Mouse (Mus musculus) C2C12 (cell line): ENCODE data around the gene Sorl1. TPM values are rescaled to one million over a fixed set of nuclear protein-coding genes. Genes with fewer than 3 reads are reported as not detected.

Experiments
- H3K27me3 ChIP-seq: one replicate; pipeline ENCODE4 v1.6.1; 2011; ENCODE audit not compliant: control insufficient read depth, insufficient read depth, insufficient read length
- H3K36me3 ChIP-seq: one replicate; pipeline ENCODE4 v1.6.1; 2011; ENCODE audit not compliant: control insufficient read depth, insufficient read depth
- H3K4me3 ChIP-seq: one replicate; pipeline ENCODE4 v1.5.1; 2011; ENCODE audit warnings: mild to moderate bottlenecking, control low read depth; ENCODE audit not compliant: poor library complexity, insufficient read depth, severe bottlenecking
- H3K79me2 ChIP-seq: one replicate; pipeline ENCODE4 v1.6.1; 2011; ENCODE audit not compliant: control insufficient read depth, insufficient read depth
- H3K79me3 ChIP-seq: one replicate; pipeline ENCODE4 v1.6.1; 2011; ENCODE audit warnings: low read depth, control low read depth
- H3ac ChIP-seq: one replicate; pipeline ENCODE3; 2011; ENCODE audit warnings: low read depth; ENCODE audit not compliant: control insufficient read depth, insufficient read length
- CEBPB ChIP-seq: IDR thresholded peaks from one replicate; pipeline ENCODE4 v1.6.1; 2011; ENCODE audit warnings: low read depth, mild to moderate bottlenecking, control low read depth, moderate library complexity
- CTCF ChIP-seq: IDR thresholded peaks from one replicate; pipeline ENCODE4 v1.5.1; 2011; ENCODE audit not compliant: control insufficient read depth, insufficient read depth, insufficient read length
- FOSL1 ChIP-seq: IDR thresholded peaks from one replicate; pipeline ENCODE4 v1.8.0; 2011; ENCODE audit warnings: mild to moderate bottlenecking, low read length; ENCODE audit not compliant: poor library complexity, insufficient read depth, severe bottlenecking
- MAX ChIP-seq: IDR thresholded peaks from one replicate; pipeline ENCODE4 v1.6.1; 2011; ENCODE audit warnings: mild to moderate bottlenecking, control low read depth
- MYOD1 ChIP-seq: IDR thresholded peaks from one replicate; pipeline ENCODE4 v1.6.1; 2011; ENCODE audit warnings: low read depth; ENCODE audit not compliant: control insufficient read depth, insufficient read length
- MYOG ChIP-seq: IDR thresholded peaks from one replicate; pipeline ENCODE4 v1.6.1; 2011; ENCODE audit not compliant: control insufficient read depth, insufficient read length; ENCODE audit errors: extremely low read depth
- USF1 ChIP-seq: IDR thresholded peaks from one replicate; pipeline ENCODE4 v1.6.1; 2011; ENCODE audit warnings: low read depth, mild to moderate bottlenecking, control low read depth, moderate library complexity
- polyA plus RNA-seq: library from polyadenylated mRNA; unstranded; fragments of >200 nt; fragmentation: generic; extraction: Trizol; gene quantifications from one replicate; pipeline ENCODE4 v1.2.1, GENCODE M21; 2012; ENCODE audit warnings: missing spikeins

Sorl1 gene
- polyA plus RNA-seq, 1 experiment = 0.02 TPM

DNA sequence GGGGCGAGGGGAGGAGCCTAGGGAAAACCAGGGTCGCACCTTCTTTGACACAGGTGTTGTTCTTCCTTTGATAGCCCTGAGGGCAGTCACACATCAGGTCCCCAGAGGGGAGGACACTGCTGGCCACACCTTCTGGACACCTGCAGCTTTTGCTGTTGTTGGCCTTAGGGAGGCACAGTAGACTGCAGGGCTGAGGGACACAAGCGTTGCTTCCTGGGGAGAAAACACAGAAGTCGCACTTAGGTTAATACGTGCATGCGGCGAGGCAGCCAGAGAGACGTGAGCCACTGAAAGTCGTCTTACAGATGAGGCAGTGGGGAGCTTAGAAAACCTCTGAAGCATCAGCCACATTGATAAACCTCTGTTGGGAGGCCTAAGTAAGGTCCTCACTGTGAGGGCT, 99.8 kb downstream of the Sorl1 start:
- H3ac ChIP-seq = no peak overlapping the region
- no peaks in the 10 kb centered on the region for H3K36me3 ChIP-seq
- TF ChIP-seq CEBPB = no peak
- TF ChIP-seq CTCF = no peak
- no peak for TF ChIP-seq USF1
- TF ChIP-seq MAX = no peak
- TF ChIP-seq MYOG = no peak
- TF ChIP-seq FOSL1 = no peak
- TF ChIP-seq MYOD1 = no peak
- peaks cover 31% of the 10 kb centered on the region for H3K27me3 ChIP-seq
- H3K79me3 ChIP-seq = no peaks in the 10 kb centered on the region
- no peaks in the 10 kb centered on the region for H3K79me2 ChIP-seq
- H3K4me3 ChIP-seq = no peak overlapping the region

DNA sequence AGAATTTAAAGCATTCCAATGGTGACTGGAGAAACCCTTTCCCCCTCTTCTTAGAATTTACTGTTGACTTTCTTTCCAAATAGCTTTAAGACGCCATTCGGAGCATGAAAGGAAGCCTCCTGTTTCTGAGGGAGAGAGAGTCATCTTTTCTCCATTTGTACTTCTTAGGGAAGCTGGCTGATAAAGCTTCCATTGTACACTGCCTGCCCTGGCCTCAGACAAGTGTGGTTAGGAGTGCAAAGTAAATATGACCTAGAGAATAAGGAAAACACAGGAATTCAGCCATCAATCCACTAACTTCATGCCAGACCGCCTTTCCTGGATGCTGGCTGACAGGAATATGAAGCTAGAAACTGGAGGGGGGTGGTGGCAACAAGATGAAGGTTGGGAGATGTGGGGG, 100.7 kb downstream of the Sorl1 start:
- H3ac ChIP-seq = no peak overlapping the region
- TF ChIP-seq USF1 = no peak
- TF ChIP-seq MYOG = no peak
- no peak for TF ChIP-seq MYOD1
- TF ChIP-seq CEBPB = no peak
- TF ChIP-seq FOSL1 = no peak
- TF ChIP-seq CTCF = no peak
- TF ChIP-seq MAX = no peak
- H3K4me3 ChIP-seq = no peak overlapping the region
- H3K36me3 ChIP-seq = no peaks in the 10 kb centered on the region
- H3K79me3 ChIP-seq = no peaks in the 10 kb centered on the region
- no peaks in the 10 kb centered on the region for H3K79me2 ChIP-seq
- H3K27me3 ChIP-seq = peaks cover 40% of the 10 kb centered on the region

DNA sequence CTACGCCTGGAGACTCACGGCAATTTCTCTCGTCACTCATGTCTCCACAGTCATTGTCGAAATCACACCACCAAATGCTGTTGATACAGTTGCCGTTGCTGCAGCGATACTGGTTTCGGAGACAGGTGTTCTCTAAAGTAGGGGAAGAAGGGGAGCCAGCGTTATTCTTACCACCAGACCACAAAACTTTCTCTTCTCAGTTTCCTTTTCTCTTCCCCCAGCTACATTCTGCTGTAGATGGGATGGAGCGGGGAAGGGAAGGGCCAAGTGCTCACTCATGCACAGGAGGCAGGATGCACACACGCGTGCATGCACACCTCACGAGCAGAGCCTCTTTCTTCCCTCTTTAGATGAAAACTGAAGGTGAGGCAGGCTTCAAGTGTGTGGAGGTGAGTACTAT, 101.8 kb downstream of the Sorl1 start:
- H3K79me3 ChIP-seq = no peaks in the 10 kb centered on the region
- no peaks in the 10 kb centered on the region for H3K79me2 ChIP-seq
- H3K36me3 ChIP-seq = no peaks in the 10 kb centered on the region
- no peak for TF ChIP-seq MYOD1
- no peak for TF ChIP-seq MYOG
- TF ChIP-seq USF1 = no peak
- TF ChIP-seq CEBPB = no peak
- no peak for TF ChIP-seq MAX
- TF ChIP-seq CTCF = no peak
- no peak for TF ChIP-seq FOSL1
- peaks cover 43% of the 10 kb centered on the region for H3K27me3 ChIP-seq
- no peak overlapping the region for H3K4me3 ChIP-seq
- H3ac ChIP-seq = no peak overlapping the region

DNA sequence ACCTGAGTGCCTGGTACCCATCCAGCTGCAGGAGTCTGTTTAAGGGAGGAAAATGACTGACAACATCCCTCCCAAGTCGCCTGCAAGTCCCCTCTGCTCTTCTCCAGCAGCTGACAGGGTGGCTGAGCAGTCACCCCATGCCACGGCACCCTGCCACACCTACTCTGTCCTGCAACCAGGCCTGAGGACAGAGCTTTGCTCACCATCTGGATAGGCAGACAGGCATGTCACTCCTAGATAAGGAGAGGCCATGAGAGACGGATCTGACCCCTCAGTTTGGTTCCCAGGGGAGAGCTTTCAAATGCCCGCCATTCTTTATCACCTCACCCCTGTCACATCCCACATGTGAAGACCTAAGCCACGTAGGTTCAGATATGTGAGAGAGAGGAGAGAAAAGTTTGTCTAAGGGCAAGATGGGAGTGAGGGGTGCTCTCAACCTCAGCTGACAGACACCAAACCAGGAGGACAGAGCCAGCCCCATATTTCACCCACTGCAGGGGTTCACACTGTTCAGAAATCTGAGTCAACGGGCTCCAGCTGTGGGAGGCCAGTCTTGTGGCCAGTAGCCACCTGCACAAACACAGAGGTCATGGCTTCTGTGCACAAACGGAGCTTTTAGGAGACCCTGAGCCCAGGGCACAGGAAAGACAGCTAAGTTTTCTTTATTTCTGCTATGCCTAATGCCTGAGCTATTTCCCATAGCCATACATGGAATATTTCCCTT, 104.6 kb downstream of the Sorl1 start:
- H3K79me3 ChIP-seq = no peaks in the 10 kb centered on the region
- no peaks in the 10 kb centered on the region for H3K36me3 ChIP-seq

DNA sequence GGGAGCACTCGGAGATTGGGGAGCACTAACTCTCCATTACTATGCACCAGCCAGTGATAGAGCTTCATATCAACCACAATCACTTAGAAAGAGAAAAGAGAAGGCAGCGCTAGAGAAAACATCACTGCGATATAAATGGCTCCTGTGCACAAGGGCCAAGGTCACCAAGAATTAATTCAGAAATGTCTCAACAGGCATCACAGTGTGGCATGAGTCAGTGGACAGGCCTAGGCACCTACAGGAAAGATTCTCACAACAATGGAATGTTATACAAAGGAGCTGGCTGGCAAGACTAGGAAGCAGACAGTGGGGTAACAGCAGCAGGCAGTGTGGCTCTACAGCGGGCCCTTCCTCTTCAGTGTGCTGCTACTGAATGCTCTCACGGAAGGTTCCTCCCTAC, 115.6 kb downstream of the Sorl1 start:
- no peak overlapping the region for H3K4me3 ChIP-seq
- no peaks in the 10 kb centered on the region for H3K79me2 ChIP-seq
- TF ChIP-seq MYOD1 = no peak
- no peak for TF ChIP-seq CTCF
- no peak for TF ChIP-seq USF1
- TF ChIP-seq FOSL1 = no peak
- no peak for TF ChIP-seq CEBPB
- no peak for TF ChIP-seq MYOG
- TF ChIP-seq MAX = no peak
- H3K36me3 ChIP-seq = no peaks in the 10 kb centered on the region
- no peaks in the 10 kb centered on the region for H3K79me3 ChIP-seq
- no peak overlapping the region for H3ac ChIP-seq
- peaks cover 8% of the 10 kb centered on the region for H3K27me3 ChIP-seq

More for the DNA sequence above, 104.6 kb downstream of the Sorl1 start:
- Histone ChIP-seq H3K27me3 (peaks cover 54% of the 10 kb centered on the region), H3K79me2 (no peaks in the 10 kb centered on the region), H3ac (no peak overlapping the region), H3K4me3 (no peak overlapping the region)
- no peak for TF ChIP-seq CEBPB
- TF ChIP-seq USF1 = no peak
- no peak for TF ChIP-seq CTCF
- no peak for TF ChIP-seq FOSL1

DNA sequence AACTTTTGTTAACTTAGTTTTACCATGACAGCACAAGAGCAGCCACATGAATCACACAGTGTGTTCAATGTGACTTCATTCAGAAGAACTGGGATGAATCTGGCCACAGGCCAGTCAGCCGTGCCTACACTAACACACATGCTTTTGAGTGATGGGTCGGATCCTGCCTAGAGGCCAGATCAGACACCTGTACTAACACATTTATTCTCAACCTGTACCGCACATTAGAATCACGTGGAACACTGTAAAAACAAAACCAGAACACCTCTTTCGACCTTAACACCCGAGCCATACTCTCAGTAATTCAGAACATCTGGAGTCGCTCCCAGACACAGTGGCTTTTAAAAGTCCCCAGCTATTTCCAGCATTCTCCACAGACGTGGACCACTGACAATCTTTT, 119.0 kb downstream of the Sorl1 start:
- TF ChIP-seq USF1 (no peak), MAX (no peak), FOSL1 (no peak), MYOG (no peak), CEBPB (no peak), MYOD1 (no peak), CTCF (no peak)
- peaks cover 12% of the 10 kb centered on the region for H3K27me3 ChIP-seq
- H3K79me3 ChIP-seq = no peaks in the 10 kb centered on the region
- H3K36me3 ChIP-seq = no peaks in the 10 kb centered on the region
- H3K79me2 ChIP-seq = no peaks in the 10 kb centered on the region
- H3K4me3 ChIP-seq = no peak overlapping the region
- no peak overlapping the region for H3ac ChIP-seq
